Mouse (Mus musculus) CH12.LX (cell line): ENCODE data around the gene Olfr340.
"Not testable (repeated sequence)": the region's sequence is repeated elsewhere in the genome, so short reads cannot be mapped to it uniquely, and the experiment has no call there.

Source experiments
- CTCF ChIP-seq, 2 experiments: IDR thresholded peaks in 1 of 2; conservative IDR thresholded peaks in 1 of 2; 2 replicates each; pipeline ENCODE4 v1.5.1; 2011 to 2012; ENCODE audit warnings: low read depth in 2 of 2, low read length in 2 of 2, improper control_type of control experiment in 1 of 2, inconsistent platforms in 1 of 2, mild to moderate bottlenecking in 1 of 2, moderate library complexity in 1 of 2
- ETS1 ChIP-seq: conservative IDR thresholded peaks from 2 replicates; pipeline ENCODE4 v1.6.1; 2012; ENCODE audit warnings: low read depth, mild to moderate bottlenecking, inconsistent platforms, low read length, improper control_type of control experiment, moderate library complexity
- MAX ChIP-seq: IDR thresholded peaks from 2 replicates; pipeline ENCODE4 v1.6.1; 2011; ENCODE audit warnings: low read length, improper control_type of control experiment
- POLR2A ChIP-seq: IDR thresholded peaks from 2 replicates; pipeline ENCODE4 v1.6.1; 2011; ENCODE audit warnings: low read depth, mild to moderate bottlenecking, improper control_type of control experiment, low read length
- RCOR1 ChIP-seq: conservative IDR thresholded peaks from 2 replicates; pipeline ENCODE4 v1.6.1; 2012; ENCODE audit warnings: low read depth, mild to moderate bottlenecking, inconsistent platforms, low read length, improper control_type of control experiment
- TCF12 ChIP-seq: IDR thresholded peaks from 2 replicates; pipeline ENCODE4 v1.6.1; 2014; ENCODE audit warnings: low read depth, mild to moderate bottlenecking, inconsistent platforms, low read length, improper control_type of control experiment
- ZC3H11A ChIP-seq: IDR thresholded peaks from 2 replicates; pipeline ENCODE4 v1.6.1; 2012; ENCODE audit warnings: low read depth, mild to moderate bottlenecking, inconsistent platforms, low read length, improper control_type of control experiment
- ZNF384 ChIP-seq: IDR thresholded peaks from 2 replicates; pipeline ENCODE4 v1.6.1; 2012; ENCODE audit warnings: low read depth, low read length, improper control_type of control experiment, inconsistent platforms

DNA sequence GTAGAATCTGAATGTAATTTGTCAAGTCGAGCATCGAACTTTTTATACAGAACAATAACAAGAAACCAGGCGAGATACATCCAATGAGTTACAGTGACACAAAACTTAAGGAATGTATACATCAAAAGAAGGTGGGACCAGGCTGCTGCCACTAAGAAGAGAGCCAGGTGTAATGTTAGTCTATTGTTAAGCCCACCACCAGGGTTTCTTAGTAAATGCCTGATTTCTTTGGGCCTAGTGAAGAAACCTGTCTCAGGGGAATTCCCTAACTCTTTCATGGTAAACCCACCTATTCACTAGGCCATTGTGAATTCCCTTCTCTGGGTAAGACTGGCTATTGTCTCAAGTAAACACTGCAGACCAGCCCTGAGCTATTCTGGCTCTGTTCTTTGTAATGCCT, 37.2 kb upstream of the Olfr340 start:
- not testable (repeated sequence) for TF ChIP-seq POLR2A; CTCF (conservative IDR thresholded peaks at IDR 0.05 in 1 of 2, IDR thresholded peaks at IDR 0.05 in 1 of 2; ENCODE audit: low read depth in 2 of 2, low read length in 2 of 2); ETS1; TCF12; ZC3H11A; ZNF384; MAX; RCOR1
